Mouse (Mus musculus) v-Abl transformed pro-B cells (cell line): Measurements from ENCODE around the gene Abca17.

Experiments
- in situ Hi-C, 2 experiments: fragments of 400-800 bp; cut with MboI; formaldehyde crosslinking; loops; one replicate each; pipeline ENCODE4 v1.15.1; 2025; ENCODE audit not compliant: unreplicated experiment in 2 of 2

The Abca17 gene

GRCm38 (mm10) chr17:24349176-24349575, 1.7 kb downstream of the Abca17 start:
- in situ Hi-C loops: no loop called here

GRCm38 (mm10) chr17:24346831-24347230, 4.0 kb downstream of the Abca17 start:
- in situ Hi-C loops: no loop called here

- in situ Hi-C loops: no loop called here
Measured at GRCm38 (mm10) chr17:24344672-24345071, 6.2 kb downstream of the Abca17 start.

- in situ Hi-C loops: no loop called here
Measured at GRCm38 (mm10) chr17:24327656-24328055, 23.2 kb downstream of the Abca17 start.

GRCm38 (mm10) chr17:24325051-24325450, 25.8 kb downstream of the Abca17 start:
- in situ Hi-C loops: no loop called here

DNA sequence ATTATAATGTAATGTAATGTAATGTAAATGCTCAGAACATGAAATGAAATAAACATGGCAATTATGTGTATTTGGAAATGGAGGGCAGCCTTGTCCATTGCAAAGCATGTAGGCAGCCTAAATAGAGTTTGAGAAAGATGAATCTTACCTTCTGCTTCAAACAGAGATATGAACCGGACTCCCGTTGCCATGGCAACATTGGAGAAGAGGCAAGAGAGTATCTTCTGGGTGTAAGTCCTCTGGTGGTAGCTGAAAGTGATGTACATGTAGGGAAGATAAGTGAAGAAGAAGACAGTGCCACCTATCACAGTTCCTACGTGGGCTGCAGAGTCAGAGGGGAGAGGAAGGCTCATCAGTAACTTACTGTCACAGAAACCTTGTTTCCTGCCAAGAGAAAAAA, 30.0 kb downstream of the Abca17 start:
- in situ Hi-C loops: no loop called here

DNA sequence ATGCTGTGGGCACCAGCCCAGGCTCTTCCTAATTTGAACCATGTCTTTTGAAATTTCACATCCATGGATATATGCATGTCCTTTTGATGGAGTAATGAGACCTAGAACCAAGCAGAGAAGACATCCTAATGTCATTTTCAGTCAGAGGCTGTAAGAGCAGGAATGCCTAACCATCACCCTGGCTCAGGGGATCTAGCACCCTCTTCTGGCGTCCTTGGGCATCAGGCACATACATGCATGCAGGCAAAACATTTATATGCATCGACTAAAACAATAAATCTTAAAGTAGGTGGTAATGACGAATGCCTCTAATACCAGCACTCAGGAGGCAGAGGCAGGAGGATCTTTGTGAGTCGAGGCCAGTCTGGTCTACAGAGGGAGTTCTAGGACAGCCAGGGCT, 43.4 kb downstream of the Abca17 start:
- in situ Hi-C loops: no loop called here

GRCm38 (mm10) chr17:24300651-24301050, 50.2 kb downstream of the Abca17 start:
- in situ Hi-C loops: no loop called here

DNA sequence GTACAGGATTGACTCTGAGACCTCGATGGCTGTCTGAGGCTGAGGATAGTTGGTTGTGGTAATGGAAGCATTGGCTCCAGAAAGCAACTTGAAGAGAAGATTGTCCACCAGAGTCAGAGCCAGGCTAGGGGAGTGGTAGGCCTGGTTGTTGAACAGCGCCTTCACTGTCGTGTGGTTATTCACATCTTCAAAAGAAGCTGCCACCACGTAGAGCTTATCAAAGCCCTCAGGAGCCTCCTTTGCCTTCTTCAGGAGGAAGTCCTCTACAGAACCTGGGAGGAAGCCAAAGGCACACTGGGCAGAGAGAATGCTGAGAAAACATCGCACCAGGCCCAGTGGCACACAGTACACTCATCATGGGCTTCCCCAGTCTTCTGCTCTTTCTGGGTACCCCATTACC, 61.5 kb downstream of the Abca17 start:
- in situ Hi-C loops: no loop called here

- in situ Hi-C loops: no loop called here
Measured at GRCm38 (mm10) chr17:24288477-24288876, 62.4 kb downstream of the Abca17 start.

DNA sequence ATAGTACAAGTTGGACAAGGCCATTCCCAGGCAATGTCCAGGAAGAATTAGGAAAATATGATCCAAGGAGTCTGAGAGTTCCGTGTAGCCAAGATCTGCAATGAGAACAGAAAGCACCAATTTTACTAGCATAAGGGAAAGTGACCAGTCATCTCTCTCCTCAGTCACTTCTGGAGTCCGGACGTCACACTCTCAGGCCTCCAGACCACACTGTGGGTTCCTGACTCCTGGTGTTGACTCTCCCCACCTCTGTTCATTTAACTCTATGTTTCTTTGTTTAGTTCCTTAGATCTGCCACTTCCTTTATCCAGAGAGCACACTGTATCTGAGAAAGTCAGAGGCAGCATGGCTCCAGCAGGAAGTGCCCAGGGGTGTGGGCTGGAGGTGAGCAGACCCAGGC, 65.2 kb downstream of the Abca17 start:
- in situ Hi-C loops: no loop called here

DNA sequence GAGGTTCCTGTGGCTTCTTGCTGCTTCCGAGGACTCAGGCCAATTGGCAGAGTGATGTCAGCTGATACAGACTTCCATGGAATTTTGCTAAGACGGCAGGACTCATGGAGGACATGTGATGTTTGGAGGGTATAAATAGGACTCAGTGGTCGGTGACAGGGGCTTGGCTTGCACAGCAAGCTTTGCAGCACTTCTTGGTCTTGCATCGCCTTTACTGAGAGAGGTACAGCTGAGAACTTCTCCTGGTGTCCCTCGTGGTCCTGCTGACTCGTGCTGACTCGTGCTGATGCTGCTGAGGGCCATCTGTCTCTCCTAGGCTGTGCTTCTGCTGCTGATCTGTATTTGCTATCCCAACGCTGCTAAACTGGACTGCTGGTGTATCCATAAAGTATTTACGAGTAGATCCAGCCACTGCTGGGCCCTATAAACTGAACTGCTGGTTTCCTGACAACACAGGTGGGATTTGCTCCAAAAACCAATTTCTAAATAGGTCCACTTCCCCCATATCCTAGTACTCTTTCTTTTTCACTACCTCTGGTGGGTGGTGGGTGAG, 67.5 kb downstream of the Abca17 start:
- in situ Hi-C loops: no loop called here

DNA sequence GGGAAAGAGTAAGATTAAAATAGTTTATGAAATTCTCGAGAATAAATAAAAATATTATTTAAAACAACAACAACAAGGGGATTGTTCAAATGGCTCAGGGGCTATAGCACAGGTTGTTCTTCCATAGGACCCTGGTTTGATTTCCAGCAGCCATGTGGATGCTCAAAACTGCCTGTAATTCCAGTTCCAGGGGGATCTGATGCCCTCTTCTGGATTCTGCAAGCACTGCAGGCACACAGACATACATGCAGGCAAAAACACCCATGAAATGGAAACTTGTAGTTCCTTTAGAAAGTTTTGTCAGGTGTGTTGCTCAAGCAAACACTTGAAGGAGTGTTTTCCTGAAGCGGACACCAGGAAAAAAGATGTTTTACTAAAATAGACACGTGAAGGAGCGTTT, 68.2 kb downstream of the Abca17 start:
- in situ Hi-C loops: no loop called here

DNA sequence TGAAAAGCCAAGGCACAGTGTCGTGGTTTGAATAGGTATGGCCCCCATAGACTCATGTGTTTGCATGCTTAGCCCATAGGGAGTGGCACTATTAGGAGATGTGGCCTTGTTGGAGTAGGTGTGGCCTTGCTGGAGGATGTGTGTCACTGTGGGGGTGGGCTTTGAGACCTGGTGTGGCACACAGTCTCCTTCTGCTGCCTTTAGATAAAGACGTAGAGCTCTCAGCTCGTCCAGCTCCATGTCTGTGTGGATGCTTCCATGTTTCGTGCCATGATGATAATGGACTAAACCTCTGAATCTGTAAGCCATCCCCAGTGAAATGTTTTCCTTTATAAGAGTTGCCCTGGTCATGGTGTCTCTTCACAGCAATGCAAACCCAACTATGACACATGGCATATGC, 71.0 kb downstream of the Abca17 start:
- in situ Hi-C loops: no loop called here

- in situ Hi-C loops: no loop called here
Measured at GRCm38 (mm10) chr17:24267133-24267532, 83.7 kb downstream of the Abca17 start.

GRCm38 (mm10) chr17:24264766-24265165, 86.1 kb downstream of the Abca17 start:
- in situ Hi-C loops: no loop called here

GRCm38 (mm10) chr17:24260516-24260915, 90.4 kb downstream of the Abca17 start:
- in situ Hi-C loops: no loop called here

- in situ Hi-C loops: no loop called here
Measured at GRCm38 (mm10) chr17:24259702-24260101, 91.2 kb downstream of the Abca17 start.

- in situ Hi-C loops: no loop called here
Measured at GRCm38 (mm10) chr17:24258981-24259380, 91.9 kb downstream of the Abca17 start.

DNA sequence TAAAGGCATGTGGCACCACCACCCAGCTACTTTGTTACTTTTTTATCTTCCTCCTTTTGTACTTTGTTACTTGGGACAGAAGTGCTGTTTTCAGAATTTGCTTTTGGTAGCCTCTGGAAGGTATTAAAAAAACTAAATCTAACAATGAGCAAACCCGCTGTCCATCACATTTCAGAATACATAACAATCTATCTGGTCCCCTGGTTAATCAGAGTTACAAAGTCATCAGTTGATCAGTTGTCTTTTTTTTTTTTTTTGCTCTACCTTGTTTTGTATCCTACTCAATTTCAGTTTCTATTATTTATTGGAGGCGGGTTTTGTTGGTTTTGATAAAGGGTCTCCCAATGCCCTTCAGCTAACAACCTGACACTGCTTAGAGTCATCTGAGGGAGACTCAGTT, 98.5 kb downstream of the Abca17 start:
- in situ Hi-C loops: loop anchor here in 1 of 2 experiments (5.0 kb wide), 1 partner anchor 80 kb away; no protein-coding TSS in a partner anchor

- in situ Hi-C loops: loop anchor here in 1 of 2 experiments (5.0 kb wide), 1 partner anchor 79 kb away; no protein-coding TSS in a partner anchor
Measured at GRCm38 (mm10) chr17:24251320-24252069, 99.4 kb downstream of the Abca17 start, which contains the start of gene Ccnf. Gene Ccnf, minus strand, starts transcription at chr17:24251484.

DNA sequence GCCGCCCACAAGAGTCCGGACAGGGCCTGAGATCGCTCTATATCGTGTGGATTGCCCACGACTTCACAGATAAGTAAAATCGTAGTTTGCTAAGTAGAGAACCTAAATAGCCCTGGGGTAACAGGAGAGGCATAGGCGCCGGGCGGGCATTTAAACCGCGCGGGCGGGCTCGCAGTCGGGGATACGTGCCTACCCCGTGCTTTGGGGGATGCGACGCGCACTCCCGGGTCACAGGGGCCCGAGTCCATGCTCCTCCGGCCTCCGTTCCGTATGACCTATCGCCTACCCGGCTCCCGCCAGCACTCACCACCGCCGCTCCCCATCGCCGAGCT, 99.9 kb downstream of the Abca17 start:
- in situ Hi-C loops: loop anchor here in 1 of 2 experiments (5.0 kb wide), 1 partner anchor 79 kb away; no protein-coding TSS in a partner anchor
